Mouse (Mus musculus) neural tube, embryonic 14.5 days (tissue): ENCODE results near the gene Krt9. TPM values are rescaled to one million over a fixed set of nuclear protein-coding genes. Genes with fewer than 3 reads are reported as not detected.

Source experiments
- ATAC-seq: fragments of 200-750 bp; cut with Nextera tagmentation; 2 replicates; pipeline ENCODE4 v1.8.0; 2017; ENCODE audit warnings: low read depth, mild to moderate bottlenecking, moderate TSS enrichment, moderate library complexity
- H3K27ac ChIP-seq: fragments of 300-500 bp; sonication (generic); 2 replicates; pipeline ENCODE4 v1.5.1; 2014; ENCODE audit warnings: low read depth, mild to moderate bottlenecking, control low read depth, low read length, moderate library complexity, mixed read lengths
- H3K27me3 ChIP-seq: fragments of 300-500 bp; sonication (generic); 2 replicates; pipeline ENCODE4 v1.6.1; 2014; ENCODE audit warnings: low read length; ENCODE audit not compliant: control insufficient read depth, insufficient read depth
- H3K36me3 ChIP-seq: fragments of 300-500 bp; sonication (generic); 2 replicates; pipeline ENCODE4 v1.6.1; 2014; ENCODE audit warnings: low read length, mixed read lengths; ENCODE audit not compliant: control insufficient read depth, insufficient read depth
- H3K4me1 ChIP-seq: fragments of 300-500 bp; sonication (generic); 2 replicates; pipeline ENCODE4 v1.6.1; 2014; ENCODE audit warnings: low read length; ENCODE audit not compliant: control insufficient read depth, insufficient read depth
- H3K4me2 ChIP-seq: fragments of 300-500 bp; sonication (generic); 2 replicates; pipeline ENCODE4 v1.6.1; 2014; ENCODE audit warnings: mild to moderate bottlenecking, low read depth, low read length, control low read depth
- H3K4me3 ChIP-seq: fragments of 300-500 bp; sonication (generic); 2 replicates; pipeline ENCODE4 v1.5.1; 2014; ENCODE audit warnings: low read depth, low read length, control low read depth, mixed read lengths
- H3K9ac ChIP-seq: fragments of 300-500 bp; sonication (generic); replicated peaks from 2 replicates; pipeline ENCODE4 v1.6.1; 2014; ENCODE audit warnings: low read depth, mild to moderate bottlenecking, control low read depth, low read length, mixed read lengths
- H3K9me3 ChIP-seq: fragments of 300-500 bp; sonication (generic); 2 replicates; pipeline ENCODE4 v1.6.1; 2016; ENCODE audit warnings: low read length; ENCODE audit not compliant: control insufficient read depth
- WGBS: fragments of 180-500 bp; shearing (Covaris S2); extraction: QIAGEN DNeasy Blood & Tissue Kit; methylation state at CpG from one replicate; pipeline ENCODE4 v1.1.7; 2014; 5-methylcytosine and 5-hydroxymethylcytosine counted together
- polyA plus RNA-seq: library from polyadenylated mRNA; unstranded; fragments of >200 nt; fragmentation: Nextera tagmentation; extraction: Ambion mirVana; gene quantifications from 2 replicates; pipeline ENCODE4 v1.2.1, GENCODE M21; 2014

The Krt9 gene
- polyA plus RNA-seq, 1 experiment from 2014 or later: 0.08 TPM

DNA sequence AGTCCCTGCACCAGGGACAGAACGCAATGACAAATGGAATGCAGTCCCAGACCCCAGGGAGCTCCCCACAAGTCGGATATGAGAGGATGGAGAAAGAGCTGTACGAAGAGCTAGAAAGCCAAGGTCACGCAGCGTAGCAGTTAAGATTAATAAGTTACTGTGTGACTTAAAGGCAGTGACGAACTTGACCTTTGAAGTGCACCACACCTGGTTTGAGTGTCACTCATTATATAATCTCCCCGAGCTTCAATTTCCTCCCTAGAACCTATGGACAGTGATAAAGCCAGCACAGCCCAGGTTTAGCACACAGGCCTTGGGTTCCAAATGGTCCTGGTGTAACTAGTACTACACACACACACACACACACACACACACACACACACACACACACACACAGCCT is 28.7 kb downstream of the Krt9 start:
- Histone ChIP-seq H3K4me2 (no peak overlapping the region), H3K4me1 (no peaks in the 10 kb centered on the region)

DNA sequence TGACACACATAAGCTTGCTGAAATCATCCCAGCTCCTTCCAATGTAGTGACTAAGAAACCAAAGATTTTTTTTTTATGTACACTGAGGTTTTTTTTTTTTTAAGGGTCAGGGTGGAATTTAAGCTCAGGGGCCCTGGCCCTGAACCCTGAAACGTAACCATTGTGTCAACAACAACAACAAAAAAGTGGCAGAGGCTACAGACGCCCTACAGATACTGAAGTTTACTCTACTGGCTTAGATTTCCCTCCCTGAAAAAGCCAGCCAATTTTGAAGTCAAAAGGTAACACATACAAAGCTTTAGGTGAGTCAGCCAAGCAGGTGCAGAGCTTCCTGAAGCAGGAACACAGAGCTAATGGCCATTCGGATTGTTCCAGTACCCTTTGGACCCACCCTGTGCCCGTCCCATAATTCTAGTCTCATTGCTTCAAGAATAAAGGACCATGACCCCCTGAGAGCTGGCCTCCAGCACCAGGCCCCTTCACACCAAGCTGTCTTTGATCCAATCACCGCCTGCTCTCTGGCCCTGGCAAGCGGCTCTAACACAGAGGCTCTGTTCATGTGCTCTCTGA is 35.1 kb downstream of the Krt9 start:
- Histone ChIP-seq H3K4me2 (no peak overlapping the region), H3K4me1 (no peaks in the 10 kb centered on the region), H3K4me3 (no peak overlapping the region), H3K9me3 (no peaks in the 10 kb centered on the region), H3K36me3 (no peaks in the 10 kb centered on the region), H3K27ac (no peak overlapping the region), H3K27me3 (no peaks in the 10 kb centered on the region), H3K9ac (no peak overlapping the region)
- 62% methylated on average over 6 of the region's 6 CpGs for WGBS
- ATAC-seq: no peak

More for the DNA sequence above, 28.7 kb downstream of the Krt9 start:
- no peak overlapping the region for H3K4me3 ChIP-seq
- ATAC-seq: no peak
- H3K9me3 ChIP-seq: no peaks in the 10 kb centered on the region
- no peak overlapping the region for H3K27ac ChIP-seq
- 69% methylated on average over 7 of the region's 7 CpGs for WGBS
- no peaks in the 10 kb centered on the region for H3K36me3 ChIP-seq
- H3K27me3 ChIP-seq: no peaks in the 10 kb centered on the region
- H3K9ac ChIP-seq: no peak overlapping the region

DNA sequence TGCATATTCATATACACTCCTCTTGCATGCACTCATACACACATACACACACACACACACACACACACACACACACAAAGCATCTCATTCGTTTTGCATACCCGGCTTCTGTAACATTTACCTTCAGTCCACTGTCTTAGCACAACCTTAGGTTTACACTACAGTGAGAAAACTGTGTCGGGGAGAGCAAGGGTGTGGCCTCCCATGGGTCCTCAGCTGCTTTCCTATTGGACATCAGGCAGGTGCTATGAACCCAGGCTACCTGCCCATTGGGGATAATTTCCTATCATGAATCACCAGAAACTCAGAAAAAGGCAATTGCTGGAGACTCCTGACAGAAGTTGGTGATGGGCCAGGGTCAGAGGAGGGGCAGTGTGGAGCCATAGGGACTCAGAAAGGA is 35.7 kb downstream of the Krt9 start:
- Histone ChIP-seq H3K4me2 (no peak overlapping the region), H3K27me3 (no peaks in the 10 kb centered on the region), H3K4me3 (no peak overlapping the region), H3K4me1 (no peaks in the 10 kb centered on the region), H3K36me3 (no peaks in the 10 kb centered on the region), H3K9me3 (no peaks in the 10 kb centered on the region), H3K27ac (no peak overlapping the region), H3K9ac (no peak overlapping the region)
- ATAC-seq: no peak
- 84% methylated on average over 3 of the region's 3 CpGs for WGBS

DNA sequence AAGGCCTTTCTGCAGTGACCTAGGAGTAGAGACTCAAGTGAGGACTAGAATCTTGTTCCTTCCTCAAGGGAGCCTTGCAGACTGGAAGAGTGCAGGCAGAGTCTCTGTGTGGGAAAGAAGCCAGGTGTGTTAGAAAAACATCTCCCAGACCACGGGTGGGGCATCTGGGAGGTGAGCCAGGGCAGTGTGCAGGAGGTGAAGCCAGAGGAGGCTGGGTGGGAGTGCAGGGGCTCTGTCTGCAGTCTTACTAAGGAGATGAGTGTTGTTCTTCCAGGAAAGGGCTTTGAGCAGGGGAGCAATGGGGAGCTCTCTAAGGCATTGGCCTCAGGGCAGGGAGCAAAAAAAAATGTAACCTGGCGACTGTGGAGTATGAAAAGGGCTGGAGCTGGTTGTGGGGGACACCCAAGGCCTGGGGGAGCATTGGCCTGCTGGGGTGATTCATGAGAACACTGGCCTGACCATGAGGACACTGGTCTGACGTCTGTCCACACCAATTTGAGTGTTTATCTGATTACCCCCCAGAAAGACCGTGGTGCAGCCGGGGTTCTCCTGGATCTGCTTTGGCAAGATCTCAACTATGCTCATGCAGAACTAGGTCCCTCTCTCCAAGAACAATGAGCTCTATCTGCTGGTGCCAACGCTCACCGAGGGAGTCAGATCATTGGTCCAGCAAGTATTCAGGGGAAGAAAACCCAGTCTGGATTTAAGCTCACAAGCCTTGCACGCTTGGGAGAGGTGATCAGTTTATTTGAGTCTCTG is 37.4 kb downstream of the Krt9 start:
- no peaks in the 10 kb centered on the region for H3K9me3 ChIP-seq
- no peak overlapping the region for H3K4me3 ChIP-seq
- ATAC-seq: no peak
- H3K4me2 ChIP-seq: no peak overlapping the region
- no peaks in the 10 kb centered on the region for H3K4me1 ChIP-seq
- H3K27me3 ChIP-seq: no peaks in the 10 kb centered on the region
- WGBS: 68% methylated on average over 8 of the region's 8 CpGs
- H3K9ac ChIP-seq: no peak overlapping the region
- H3K27ac ChIP-seq: no peak overlapping the region
- no peaks in the 10 kb centered on the region for H3K36me3 ChIP-seq

DNA sequence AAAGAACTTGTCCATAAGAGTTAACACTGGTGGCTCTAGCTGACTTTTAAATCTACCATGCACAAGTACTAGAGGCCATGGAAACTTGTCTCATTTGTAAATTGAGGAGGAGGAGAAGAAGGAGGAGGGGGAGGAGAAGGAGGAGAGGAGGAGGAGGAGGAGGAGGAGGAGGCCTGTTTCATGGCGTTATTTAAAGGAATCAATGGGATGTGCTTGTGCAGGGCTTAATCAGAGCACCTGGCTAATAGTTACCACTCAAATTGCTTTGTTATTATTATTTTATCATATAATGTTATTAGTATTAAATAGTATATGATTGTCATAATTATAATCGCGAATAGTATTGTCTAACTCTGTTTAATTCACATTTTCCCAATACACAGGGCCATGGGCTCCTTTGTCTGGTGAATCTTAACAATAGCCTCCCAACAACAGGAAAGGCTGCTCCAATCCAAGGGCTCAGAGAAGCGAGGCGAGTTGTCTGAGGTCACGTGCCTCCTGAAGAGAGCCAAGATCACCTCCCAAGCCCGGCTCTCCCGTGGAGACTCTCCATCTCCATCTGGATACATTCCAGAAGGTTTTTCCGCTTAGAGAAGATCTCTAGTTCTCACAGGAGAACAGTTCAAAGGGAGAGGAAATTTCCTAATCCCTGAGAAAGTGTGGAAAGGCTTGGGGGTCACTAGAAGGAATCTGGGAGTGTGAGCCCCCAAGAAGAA is 44.3 kb downstream of the Krt9 start, which contains the start of gene Krt19:
Gene Krt19, minus strand, starts transcription at position 51 of the 716 bp plus-strand sequence.
- H3K4me1 ChIP-seq: no peaks in the 10 kb centered on the region
- no peaks in the 10 kb centered on the region for H3K9me3 ChIP-seq
- H3K4me3 ChIP-seq: no peak within 1 kb of the TSS
- ATAC-seq: no peak
- no peak within 1 kb of the TSS for H3K9ac ChIP-seq
- 33% methylated on average over 9 of the region's 9 CpGs for WGBS
- H3K36me3 ChIP-seq: no peaks in the 10 kb centered on the region
- peaks cover 22% of the 10 kb centered on the region for H3K27me3 ChIP-seq
- no peak within 1 kb of the TSS for H3K27ac ChIP-seq
- no peak within 1 kb of the TSS for H3K4me2 ChIP-seq

DNA sequence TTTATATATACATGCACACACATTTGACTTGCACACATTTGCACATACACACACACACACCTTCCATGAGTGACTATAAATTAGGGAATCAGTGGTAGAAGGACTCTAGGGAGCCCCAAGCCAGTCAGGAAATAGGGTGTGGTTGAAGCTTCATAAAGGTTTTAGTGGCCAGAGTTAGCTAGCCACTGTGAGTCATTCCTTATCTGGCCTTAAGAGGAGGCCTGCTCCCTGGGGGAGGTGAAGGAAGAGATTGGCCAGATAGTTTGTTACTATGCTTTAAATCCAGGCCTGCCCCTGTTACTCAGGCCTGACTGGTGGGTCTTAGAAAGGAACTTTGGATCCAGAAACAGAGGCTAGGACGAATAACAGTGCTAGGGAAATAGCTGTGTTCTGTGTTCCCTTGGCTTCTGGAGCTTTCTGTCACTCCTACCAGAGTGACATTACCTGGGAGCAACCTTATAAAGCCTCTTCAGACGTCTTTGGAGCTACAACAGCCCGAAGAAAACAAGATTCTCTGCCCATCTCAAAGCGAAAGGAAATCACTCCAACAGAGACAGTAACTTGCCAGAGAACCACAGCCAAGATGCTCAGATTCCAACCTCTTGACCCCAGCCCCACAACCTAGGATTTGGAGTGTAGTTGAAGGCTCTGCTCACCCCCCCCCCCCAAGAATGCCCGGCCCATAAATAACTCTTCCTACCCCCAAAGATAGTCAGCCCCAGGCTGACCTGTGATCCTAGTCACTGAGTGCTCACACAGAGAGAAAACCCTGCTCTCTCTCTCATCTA is 45.3 kb downstream of the Krt9 start:
- Histone ChIP-seq H3K9me3 (no peaks in the 10 kb centered on the region), H3K9ac (no peak overlapping the region), H3K27ac (no peak overlapping the region), H3K27me3 (peaks cover 22% of the 10 kb centered on the region), H3K4me2 (no peak overlapping the region), H3K36me3 (no peaks in the 10 kb centered on the region), H3K4me1 (no peaks in the 10 kb centered on the region), H3K4me3 (no peak overlapping the region)
- no peak for ATAC-seq
- WGBS: 66% methylated on average over 5 of the region's 5 CpGs

DNA sequence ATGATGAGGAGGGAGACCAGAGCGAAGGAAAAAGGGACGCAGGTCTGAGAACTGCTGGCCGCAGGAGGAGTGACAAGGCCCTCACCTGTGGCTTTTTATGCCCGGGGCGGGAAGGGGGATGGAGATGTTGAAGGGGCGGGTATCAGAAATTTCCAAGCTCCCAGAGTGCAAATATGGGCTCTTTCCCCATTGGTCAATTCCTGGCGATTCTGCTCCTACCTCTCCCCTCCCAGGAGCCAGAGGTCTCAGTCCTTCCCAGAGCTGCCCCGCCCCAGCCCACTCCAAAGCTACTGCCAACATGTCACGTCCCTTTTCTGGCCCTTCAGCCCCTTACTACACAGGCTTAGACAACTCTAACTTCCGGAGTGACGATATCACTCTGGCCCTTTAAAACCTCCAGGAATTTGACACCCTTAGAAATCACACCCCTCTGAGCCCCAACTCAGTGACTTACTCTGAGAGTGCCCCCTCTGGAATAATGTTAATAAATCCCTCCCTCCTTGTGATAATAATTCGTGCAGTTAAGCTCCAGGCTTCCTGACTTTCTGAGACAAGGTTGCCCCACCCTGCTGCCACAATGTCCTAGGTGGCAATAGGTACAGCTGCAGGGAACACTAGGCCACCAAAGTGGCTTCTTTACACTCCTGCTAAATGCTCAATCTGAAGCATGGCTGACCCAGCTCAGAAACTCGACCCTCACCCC is 47.0 kb downstream of the Krt9 start:
- Histone ChIP-seq H3K4me2 (peak overlapping the region; percentile 24; the same call in 1 of the 2 replicates), H3K9me3 (no peaks in the 10 kb centered on the region), H3K9ac (no peak overlapping the region), H3K36me3 (no peaks in the 10 kb centered on the region), H3K27me3 (peaks cover 22% of the 10 kb centered on the region), H3K4me3 (peak overlapping the region; percentile 16; the same call in 1 of the 2 replicates), H3K27ac (no peak overlapping the region), H3K4me1 (no peaks in the 10 kb centered on the region)
- WGBS: 4% methylated on average over 13 of the region's 13 CpGs
- ATAC-seq: no peak

DNA sequence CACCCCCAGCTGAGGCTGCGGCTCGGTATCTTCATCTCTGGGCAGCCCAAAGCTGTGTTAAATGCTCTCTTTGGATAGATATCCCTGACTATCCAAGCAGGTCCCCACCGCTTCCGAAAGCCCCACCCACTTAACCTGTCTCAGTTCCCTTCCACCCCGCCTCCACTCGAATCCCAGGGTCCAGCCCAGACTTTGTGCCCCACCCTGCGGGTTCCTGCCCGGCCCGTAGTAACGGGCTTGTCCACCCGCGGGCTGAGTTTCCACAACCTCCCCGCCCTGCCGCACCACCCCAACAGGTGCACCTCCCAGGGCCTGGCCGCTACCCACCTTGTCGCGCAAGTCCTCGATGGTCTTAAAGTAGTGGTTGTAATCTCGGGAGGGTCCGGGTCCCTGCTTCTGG is 47.9 kb downstream of the Krt9 start:
- 2% methylated on average over 20 of the region's 20 CpGs for WGBS
- Histone ChIP-seq H3K36me3 (no peaks in the 10 kb centered on the region), H3K4me2 (peak overlapping the region; percentile 24; the same call in 1 of the 2 replicates), H3K4me3 (peak overlapping the region; percentile 16; the same call in 1 of the 2 replicates), H3K9me3 (no peaks in the 10 kb centered on the region), H3K27ac (no peak overlapping the region), H3K9ac (0 out of 2 replicates have a peak overlapping the region, but pooled peaks have one; percentile 17), H3K4me1 (no peaks in the 10 kb centered on the region), H3K27me3 (peaks cover 22% of the 10 kb centered on the region)
- ATAC-seq: no peak
